Mouse (Mus musculus): ENCODE results near the gene Tmem80. TPM values are rescaled to one million over a fixed set of nuclear protein-coding genes. Genes with fewer than 3 reads are reported as not detected.

Tmem80 gene
- polyA plus RNA-seq, 1 experiment from 2014 or later: 47.4 TPM

DNA sequence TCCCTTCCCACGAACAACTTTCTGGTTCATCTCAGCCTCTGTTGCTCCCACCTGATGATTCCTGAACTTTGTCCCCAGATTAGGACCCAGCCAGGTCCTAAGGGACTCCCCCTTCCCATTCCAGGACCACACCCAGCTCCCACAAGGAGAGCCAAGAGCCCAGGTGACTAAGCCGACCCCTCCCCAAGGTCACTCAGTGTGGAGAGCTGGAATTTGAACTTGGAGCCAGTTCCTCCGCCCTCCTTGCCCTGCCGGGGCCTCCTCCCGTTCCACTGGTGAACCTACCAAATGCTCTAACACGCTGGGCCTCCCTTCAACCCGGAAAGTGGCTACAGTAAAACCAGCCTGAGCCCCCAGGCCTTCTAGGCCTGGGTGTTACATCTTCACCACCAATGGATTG, 12.5 kb downstream of the Tmem80 start:
- Histone ChIP-seq H3K9me3 (replicated peaks) (no peaks in the 10 kb centered on the region), H3K4me1 (peaks cover 18% of the 10 kb centered on the region), H3K9ac (no peak overlapping the region), H3K4me3 (replicated peaks) (no peak overlapping the region), H3K27me3 (no peaks in the 10 kb centered on the region), H3K27ac (replicated peaks) (no peak overlapping the region), H3K4me2 (replicated peaks) (peak overlapping the region; percentile 56), H3K36me3 (peaks cover 4% of the 10 kb centered on the region; the same call in 1 of the 2 replicates)
- WGBS: 62% methylated on average over 7 of the region's 7 CpGs
- no peak for ATAC-seq (ENCODE audit: insufficient number of reproducible peaks, low FRiP score, low TSS enrichment, low read depth)

DNA sequence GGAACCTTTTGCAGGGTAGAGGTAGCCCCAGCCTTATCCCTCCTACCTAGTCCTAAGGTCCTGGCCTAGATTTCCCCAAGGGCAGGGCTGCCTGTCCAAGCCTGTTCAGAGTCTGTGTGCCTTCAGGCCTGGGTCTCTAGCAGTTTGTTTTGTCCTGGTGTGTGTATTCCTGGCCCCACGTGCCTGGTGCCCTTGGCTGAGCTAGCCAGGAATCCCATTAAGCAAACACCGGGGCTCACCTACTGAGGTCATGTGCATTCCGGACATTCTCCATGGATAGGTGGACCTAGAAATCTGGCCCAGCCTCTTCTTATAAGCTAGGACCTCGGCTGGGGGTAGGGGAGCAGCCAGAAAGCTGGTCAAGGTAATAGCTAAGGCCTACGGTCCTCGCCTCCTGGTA, 12.9 kb downstream of the Tmem80 start:
- no peak for ATAC-seq (ENCODE audit: insufficient number of reproducible peaks, low FRiP score, low TSS enrichment, low read depth)
- no peak overlapping the region for H3K9ac ChIP-seq
- H3K4me3 ChIP-seq (replicated peaks): no peak overlapping the region
- H3K36me3 ChIP-seq: peaks cover 4% of the 10 kb centered on the region; the same call in 1 of the 2 replicates
- WGBS: 74% methylated on average over 6 of the region's 6 CpGs
- H3K27ac ChIP-seq (replicated peaks): no peak overlapping the region
- peak overlapping the region; percentile 56; the same call in 1 of the 2 replicates for H3K4me2 ChIP-seq (replicated peaks)
- H3K9me3 ChIP-seq (replicated peaks): no peaks in the 10 kb centered on the region
- peaks cover 18% of the 10 kb centered on the region for H3K4me1 ChIP-seq
- no peaks in the 10 kb centered on the region for H3K27me3 ChIP-seq

DNA sequence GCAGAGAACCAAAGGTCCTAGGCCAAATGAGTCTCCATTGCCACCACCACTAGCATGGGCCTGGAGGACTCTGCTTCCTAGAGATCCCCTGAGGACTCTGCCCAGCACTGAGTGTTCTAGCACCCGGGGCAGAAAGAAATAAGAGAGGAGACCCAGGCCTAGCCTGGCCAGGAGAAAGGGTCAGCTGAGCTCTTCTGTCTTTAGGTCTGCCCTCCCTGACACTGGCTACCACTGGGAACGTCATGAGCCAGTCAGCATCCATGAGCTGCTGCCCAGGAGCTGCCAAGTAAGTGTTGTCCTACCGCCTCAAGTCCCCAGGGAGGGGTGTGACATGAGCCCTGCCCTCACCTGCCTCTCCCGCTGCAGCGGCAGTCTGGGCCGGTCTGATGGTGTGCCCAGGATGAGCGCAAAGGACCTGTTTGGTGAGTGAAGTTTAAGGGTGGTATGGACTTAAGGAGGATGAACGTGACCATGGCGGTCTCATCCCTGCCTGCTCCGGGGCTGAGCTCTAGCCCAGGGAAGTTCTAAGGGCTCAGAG, 14.2 kb downstream of the Tmem80 start:
- 74% methylated on average over 10 of the region's 10 CpGs for WGBS
- Histone ChIP-seq H3K9me3 (replicated peaks) (no peaks in the 10 kb centered on the region), H3K9ac (no peak overlapping the region), H3K27me3 (no peaks in the 10 kb centered on the region), H3K4me2 (replicated peaks) (no peak overlapping the region), H3K36me3 (no peaks in the 10 kb centered on the region), H3K27ac (replicated peaks) (no peak overlapping the region), H3K4me3 (replicated peaks) (no peak overlapping the region), H3K4me1 (peaks cover 18% of the 10 kb centered on the region)
- no peak for ATAC-seq (ENCODE audit: insufficient number of reproducible peaks, low FRiP score, low TSS enrichment, low read depth)

DNA sequence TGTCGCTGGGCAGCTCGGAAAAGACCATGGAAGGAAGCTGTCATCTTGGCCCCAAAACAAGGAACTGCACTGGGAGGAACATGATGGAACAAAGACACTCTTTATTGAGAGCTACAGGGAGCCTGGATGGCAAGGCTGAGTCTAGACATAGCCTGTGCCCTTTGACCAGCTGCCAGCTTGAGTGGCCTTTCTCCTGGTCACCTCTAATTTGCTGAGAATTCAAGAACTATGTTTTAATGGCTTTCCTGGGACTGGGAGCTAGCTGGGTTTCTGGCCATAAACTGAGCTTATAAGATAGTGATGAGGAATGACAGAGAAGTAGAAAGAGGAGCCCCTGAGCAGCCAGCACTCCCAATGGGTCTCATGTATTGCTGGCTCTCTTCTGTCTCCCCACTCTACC, 15.7 kb downstream of the Tmem80 start:
- peaks cover 14% of the 10 kb centered on the region for H3K4me1 ChIP-seq
- H3K9me3 ChIP-seq (replicated peaks): no peaks in the 10 kb centered on the region
- H3K36me3 ChIP-seq: no peaks in the 10 kb centered on the region
- H3K27me3 ChIP-seq: no peaks in the 10 kb centered on the region
- H3K27ac ChIP-seq (replicated peaks): no peak overlapping the region
- WGBS: 52% methylated on average over 2 of the region's 2 CpGs
- no peak overlapping the region for H3K4me3 ChIP-seq (replicated peaks)
- no peak for ATAC-seq (ENCODE audit: insufficient number of reproducible peaks, low FRiP score, low TSS enrichment, low read depth)
- H3K4me2 ChIP-seq (replicated peaks): no peak overlapping the region
- H3K9ac ChIP-seq: no peak overlapping the region

DNA sequence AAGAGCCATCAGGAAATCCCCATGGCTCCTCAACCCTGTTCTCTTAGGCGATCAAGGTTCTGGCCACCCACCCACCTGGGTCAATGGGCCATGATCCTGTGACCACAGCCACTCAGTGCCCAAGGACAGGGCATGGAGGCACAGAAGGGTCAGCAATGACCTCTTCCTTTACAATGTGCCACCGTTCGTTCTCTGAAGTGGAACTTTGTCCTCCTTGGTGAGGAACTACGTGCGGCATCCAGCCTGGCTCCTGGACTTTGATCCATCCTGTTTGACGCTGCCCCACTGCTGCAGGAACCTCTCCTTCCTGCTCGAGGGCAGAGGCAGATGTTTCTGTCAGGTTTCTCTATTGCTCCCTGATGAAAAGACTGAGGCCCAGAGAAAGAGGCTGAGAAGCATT, 16.2 kb downstream of the Tmem80 start:
- no peak overlapping the region for H3K9ac ChIP-seq
- ATAC-seq (ENCODE audit: insufficient number of reproducible peaks, low FRiP score, low TSS enrichment, low read depth): no peak
- no peaks in the 10 kb centered on the region for H3K27me3 ChIP-seq
- H3K27ac ChIP-seq (replicated peaks): no peak overlapping the region
- no peaks in the 10 kb centered on the region for H3K9me3 ChIP-seq (replicated peaks)
- no peaks in the 10 kb centered on the region for H3K36me3 ChIP-seq
- 60% methylated on average over 7 of the region's 7 CpGs for WGBS
- H3K4me3 ChIP-seq (replicated peaks): no peak overlapping the region
- H3K4me2 ChIP-seq (replicated peaks): no peak overlapping the region
- H3K4me1 ChIP-seq: peaks cover 9% of the 10 kb centered on the region

DNA sequence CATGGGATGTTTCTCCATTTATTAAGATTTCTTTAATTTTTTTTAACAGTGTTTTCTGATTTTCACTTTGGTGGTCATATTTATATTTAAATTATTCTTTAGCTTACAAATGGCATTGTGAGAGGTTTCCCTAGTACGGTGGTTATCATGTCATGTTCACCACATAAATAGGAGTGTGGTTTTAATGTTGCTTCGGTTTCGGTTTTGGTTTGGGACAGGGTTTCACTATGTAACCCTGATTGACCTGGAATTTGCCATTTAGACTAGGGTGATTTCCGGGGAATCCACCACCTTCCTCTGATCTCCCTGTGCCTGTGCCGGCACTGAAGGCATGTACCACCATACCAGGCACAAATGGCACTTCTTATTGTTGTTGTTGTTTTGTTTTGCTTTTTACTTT, 17.2 kb downstream of the Tmem80 start:
- no peaks in the 10 kb centered on the region for H3K9me3 ChIP-seq (replicated peaks)
- ATAC-seq (ENCODE audit: insufficient number of reproducible peaks, low FRiP score, low TSS enrichment, low read depth): no peak
- H3K36me3 ChIP-seq: no peaks in the 10 kb centered on the region
- no peak overlapping the region for H3K27ac ChIP-seq (replicated peaks)
- 78% methylated on average over 5 of the region's 5 CpGs for WGBS
- no peak overlapping the region for H3K9ac ChIP-seq
- no peak overlapping the region for H3K4me2 ChIP-seq (replicated peaks)
- H3K27me3 ChIP-seq: no peaks in the 10 kb centered on the region
- 0 out of 2 replicates have a peak, but pooled peaks cover 6% of the 10 kb centered on the region for H3K4me1 ChIP-seq
- no peak overlapping the region for H3K4me3 ChIP-seq (replicated peaks)

GRCm38 (mm10) chr7:141351061-141351460, 23.5 kb downstream of the Tmem80 start:
- H3K9me3 ChIP-seq (replicated peaks): no peaks in the 10 kb centered on the region
- no peak overlapping the region for H3K4me3 ChIP-seq (replicated peaks)
- H3K4me2 ChIP-seq (replicated peaks): no peak overlapping the region
- no peak overlapping the region for H3K27ac ChIP-seq (replicated peaks)
- WGBS: 76% methylated on average over 6 of the region's 6 CpGs
- H3K9ac ChIP-seq: no peak overlapping the region
- no peaks in the 10 kb centered on the region for H3K36me3 ChIP-seq
- H3K4me1 ChIP-seq: no peaks in the 10 kb centered on the region
- no peak for ATAC-seq (ENCODE audit: insufficient number of reproducible peaks, low FRiP score, low TSS enrichment, low read depth)
- no peaks in the 10 kb centered on the region for H3K27me3 ChIP-seq

GRCm38 (mm10) chr7:141355051-141355450, 27.5 kb downstream of the Tmem80 start:
- Histone ChIP-seq H3K4me2 (replicated peaks) (no peak overlapping the region), H3K9ac (no peak overlapping the region), H3K36me3 (no peaks in the 10 kb centered on the region), H3K4me1 (no peaks in the 10 kb centered on the region), H3K4me3 (replicated peaks) (no peak overlapping the region), H3K27me3 (no peaks in the 10 kb centered on the region), H3K9me3 (replicated peaks) (no peaks in the 10 kb centered on the region), H3K27ac (replicated peaks) (no peak overlapping the region)
- ATAC-seq (ENCODE audit: insufficient number of reproducible peaks, low FRiP score, low TSS enrichment, low read depth): peak; percentile 53; the same call in 1 of the 2 replicates
- WGBS: 78% methylated on average over 8 of the region's 8 CpGs

- no peaks in the 10 kb centered on the region for H3K9me3 ChIP-seq (replicated peaks)
- no peaks in the 10 kb centered on the region for H3K36me3 ChIP-seq
- no peak for ATAC-seq (ENCODE audit: insufficient number of reproducible peaks, low FRiP score, low TSS enrichment, low read depth)
- peaks cover 7% of the 10 kb centered on the region for H3K27me3 ChIP-seq
- H3K4me1 ChIP-seq: no peaks in the 10 kb centered on the region
- no peak overlapping the region for H3K4me2 ChIP-seq (replicated peaks)
- H3K27ac ChIP-seq (replicated peaks): no peak overlapping the region
- no peak overlapping the region for H3K4me3 ChIP-seq (replicated peaks)
- WGBS: 51% methylated on average over 12 of the region's 12 CpGs
- no peak overlapping the region for H3K9ac ChIP-seq
These were observed 28.2 kb downstream of the Tmem80 start for GRCm38 (mm10) chr7:141355626-141356326.

- no peak overlapping the region for H3K9ac ChIP-seq
- H3K4me1 ChIP-seq: 0 out of 2 replicates have a peak, but pooled peaks cover 8% of the 10 kb centered on the region
- WGBS: 69% methylated on average over 14 of the region's 14 CpGs
- no peak overlapping the region for H3K27ac ChIP-seq (replicated peaks)
- no peak for ATAC-seq (ENCODE audit: insufficient number of reproducible peaks, low FRiP score, low TSS enrichment, low read depth)
- H3K4me2 ChIP-seq (replicated peaks): no peak overlapping the region
- H3K9me3 ChIP-seq (replicated peaks): no peaks in the 10 kb centered on the region
- H3K27me3 ChIP-seq: peaks cover 19% of the 10 kb centered on the region
- H3K4me3 ChIP-seq (replicated peaks): no peak overlapping the region
- H3K36me3 ChIP-seq: no peaks in the 10 kb centered on the region
These were observed 29.4 kb downstream of the Tmem80 start for GRCm38 (mm10) chr7:141356971-141357370.

DNA sequence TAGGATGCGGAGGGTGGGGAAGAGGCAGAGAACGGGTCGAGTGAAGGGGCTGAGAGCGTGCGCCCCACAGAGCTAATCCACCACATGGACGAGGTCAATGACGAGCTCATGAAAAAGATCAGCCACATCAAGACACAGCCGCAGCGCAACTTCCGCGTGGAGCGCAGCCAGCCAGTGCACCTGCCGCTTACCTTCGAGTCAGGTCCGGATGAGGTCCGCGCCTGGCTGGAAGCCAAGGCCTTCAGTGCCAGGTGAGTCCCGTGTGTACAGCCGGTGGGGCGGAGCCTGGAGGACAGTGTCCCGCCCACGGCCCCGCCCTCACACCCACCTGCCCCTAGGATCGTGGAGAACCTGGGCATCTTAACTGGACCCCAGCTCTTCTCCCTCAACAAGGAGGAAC, 34.0 kb downstream of the Tmem80 start:
- peaks cover 25% of the 10 kb centered on the region for H3K27me3 ChIP-seq
- peak; percentile 56; the same call in 1 of the 2 replicates for ATAC-seq (ENCODE audit: insufficient number of reproducible peaks, low FRiP score, low TSS enrichment, low read depth)
- H3K36me3 ChIP-seq: no peaks in the 10 kb centered on the region
- no peak overlapping the region for H3K9ac ChIP-seq
- no peak overlapping the region for H3K27ac ChIP-seq (replicated peaks)
- WGBS: 15% methylated on average over 24 of the region's 24 CpGs
- no peaks in the 10 kb centered on the region for H3K9me3 ChIP-seq (replicated peaks)
- H3K4me1 ChIP-seq: 0 out of 2 replicates have a peak, but pooled peaks cover 8% of the 10 kb centered on the region
- H3K4me3 ChIP-seq (replicated peaks): no peak overlapping the region
- H3K4me2 ChIP-seq (replicated peaks): no peak overlapping the region

All from embryonic facial prominence, embryonic 15.5 days (tissue).